Mouse (Mus musculus) heart, postnatal 4 days (tissue): ENCODE measurements at regions not wholly inside any gene's neighbourhood (a gene's known extent, or its start where the extent isn't known, plus 50 kb on each side); places are given as distances from the start of the nearest gene placed in this dataset.

ENCODE experiments used
- DNase-seq: peaks from one replicate; pipeline ENCODE4 v3.0.0; 2021

GRCm38 (mm10) chr13:51975330-51975729 is 128.9 kb downstream of the Gadd45g start:
- peak; percentile 60 for DNase-seq

DNA sequence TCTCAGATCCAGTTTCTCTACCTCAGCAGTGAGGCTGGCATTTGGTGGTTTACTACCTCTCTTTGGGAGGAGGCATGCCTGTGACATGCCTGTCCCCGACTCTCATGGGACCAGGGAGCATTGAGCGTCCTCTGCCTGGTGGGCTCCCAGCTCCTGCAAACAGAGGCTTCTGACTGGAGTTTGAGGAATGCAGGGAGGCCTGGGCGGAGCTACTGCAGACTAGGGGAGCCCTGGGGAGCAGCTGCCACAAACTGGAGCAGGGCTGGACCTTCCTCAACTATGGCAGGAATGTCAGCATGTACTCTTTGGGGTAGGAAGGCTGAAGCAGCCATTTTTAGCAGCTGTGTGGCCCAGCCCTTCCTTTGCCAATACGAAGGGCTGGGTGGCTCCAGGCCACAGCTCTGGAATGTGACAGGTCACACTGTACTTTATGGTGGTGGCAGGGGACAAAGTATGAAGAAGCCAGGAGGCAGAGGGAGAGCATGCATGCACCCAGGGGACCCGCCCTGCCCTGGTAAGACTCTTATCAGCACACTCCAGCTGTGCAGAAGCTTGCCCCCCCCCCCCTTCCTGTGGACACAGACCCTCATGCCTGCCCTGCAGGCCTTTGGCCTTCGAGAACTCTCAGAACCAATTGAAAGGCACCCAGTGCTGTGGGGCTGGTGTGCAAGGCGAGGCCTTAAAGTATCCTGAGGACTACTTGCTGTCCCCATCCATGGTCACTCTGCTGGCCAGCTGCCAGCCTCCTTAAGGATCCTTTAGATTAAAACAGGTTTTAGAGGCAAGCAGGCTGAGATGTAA is 129.5 kb downstream of the Gadd45g start:
- DNase-seq, result peak; percentile 76

DNA sequence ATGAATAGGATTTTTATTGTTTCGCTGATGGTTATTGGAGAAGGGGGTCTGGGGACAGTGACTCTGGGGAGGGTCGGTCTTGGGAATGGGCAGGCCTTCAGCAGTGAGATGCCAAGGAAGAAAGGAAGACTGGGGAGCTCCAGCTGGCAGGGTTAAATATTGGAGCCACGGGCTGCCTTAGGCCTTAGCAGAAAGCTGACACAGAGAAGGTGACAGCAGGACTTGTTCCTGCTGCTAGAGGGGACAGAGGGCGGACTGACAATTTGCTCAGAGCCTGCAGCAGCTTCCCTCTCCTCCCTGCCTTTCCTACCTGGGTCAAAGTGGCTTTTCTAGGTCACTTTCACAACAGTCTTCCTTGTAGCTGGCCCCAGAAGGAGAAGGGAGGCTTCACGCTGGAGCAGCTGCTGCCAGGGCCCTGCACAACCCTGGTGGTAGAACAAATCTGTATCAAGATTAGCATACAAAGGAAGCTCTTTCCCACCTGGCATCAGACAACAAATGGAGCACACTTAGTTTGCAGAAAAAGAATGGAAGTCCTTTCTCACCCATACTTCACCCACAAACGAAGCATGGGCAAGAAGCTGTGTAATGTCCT is 130.2 kb downstream of the Gadd45g start:
- no peak for DNase-seq

- peak; percentile 39 for DNase-seq
Measured at GRCm38 (mm10) chr13:51979301-51979977, 133.0 kb downstream of the Gadd45g start.

GRCm38 (mm10) chr13:51980344-51980743 is 133.9 kb downstream of the Gadd45g start:
- no peak for DNase-seq

- no peak for DNase-seq
Measured at GRCm38 (mm10) chr13:51983002-51983401, 136.5 kb downstream of the Gadd45g start.

DNA sequence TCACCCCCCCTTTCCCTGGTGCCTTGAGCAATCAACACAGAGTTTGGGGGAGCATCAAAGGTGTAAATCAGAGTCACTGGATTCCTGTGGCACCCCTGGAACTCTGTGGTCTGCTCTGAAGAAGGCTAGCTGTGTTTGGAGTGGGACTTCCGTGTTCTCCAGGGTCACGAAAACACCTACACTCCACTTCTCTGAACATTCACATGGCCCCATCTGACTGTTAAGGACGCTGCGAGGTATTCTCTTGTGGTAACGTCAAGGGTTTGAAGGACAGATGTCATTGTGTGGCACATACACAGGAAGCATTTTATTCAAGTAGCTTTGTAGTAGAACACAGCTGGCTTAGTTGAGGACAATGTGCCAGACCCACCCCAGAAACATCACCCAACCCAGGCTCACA is 137.1 kb downstream of the Gadd45g start:
- no peak for DNase-seq

DNA sequence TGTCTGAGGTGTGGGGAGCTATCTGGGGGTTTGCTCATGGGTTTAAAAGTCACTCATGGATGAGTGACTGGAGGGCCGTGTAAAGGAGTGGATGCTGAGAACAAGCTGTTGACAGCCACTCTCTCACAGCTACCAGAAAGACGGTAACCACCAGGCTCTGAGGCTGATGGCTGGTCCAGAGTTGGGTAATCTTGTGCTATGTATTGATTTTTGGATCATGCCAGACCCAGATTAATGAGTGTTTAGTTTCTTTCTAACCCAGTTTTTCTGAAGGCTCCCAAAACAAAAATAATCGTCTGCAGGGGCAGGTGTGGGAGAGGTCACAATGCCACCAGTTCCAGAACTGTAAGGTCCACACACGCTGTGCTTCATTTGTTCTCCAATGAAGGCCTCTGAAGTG is 144.9 kb downstream of the Gadd45g start:
- DNase-seq, result no peak

DNA sequence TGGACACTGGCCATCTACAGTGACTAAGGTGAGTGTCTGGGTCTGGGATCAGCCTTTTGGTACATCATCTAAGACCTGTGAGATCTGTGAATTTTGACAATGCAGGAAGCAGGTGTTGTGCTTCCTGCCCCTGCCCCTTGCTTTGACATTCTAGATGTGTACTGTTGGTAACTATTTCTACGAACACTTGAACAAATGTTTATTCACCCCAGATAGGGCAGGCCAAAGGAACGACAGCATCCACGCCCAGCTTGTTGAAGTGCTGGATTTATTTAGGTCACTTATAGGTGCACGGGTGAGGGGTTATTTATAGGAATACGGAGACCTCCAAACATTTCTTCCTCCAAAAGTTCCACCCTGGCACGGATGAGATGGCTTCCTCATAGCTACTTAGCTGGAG is 146.4 kb downstream of the Gadd45g start:
- DNase-seq, result no peak

DNA sequence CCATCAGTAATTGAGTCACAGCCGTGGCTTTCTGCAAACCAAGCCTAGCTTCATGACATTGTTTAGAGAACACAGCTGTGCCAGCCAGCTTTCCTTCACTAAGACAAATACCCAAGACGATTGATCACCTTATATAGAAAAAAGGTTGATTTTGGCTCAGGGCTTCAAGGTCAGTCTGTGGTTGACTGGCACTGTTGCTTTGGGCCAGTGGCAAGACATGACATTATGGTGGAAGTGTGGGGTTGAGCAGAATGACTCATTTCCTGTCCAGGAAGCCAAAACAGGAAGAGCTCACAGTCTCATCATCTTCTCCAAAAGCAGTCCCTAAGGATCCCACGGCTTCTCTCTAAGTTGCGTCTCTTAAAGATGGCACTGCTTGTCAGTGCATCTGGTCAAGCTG is 149.7 kb downstream of the Gadd45g start:
- no peak for DNase-seq

DNA sequence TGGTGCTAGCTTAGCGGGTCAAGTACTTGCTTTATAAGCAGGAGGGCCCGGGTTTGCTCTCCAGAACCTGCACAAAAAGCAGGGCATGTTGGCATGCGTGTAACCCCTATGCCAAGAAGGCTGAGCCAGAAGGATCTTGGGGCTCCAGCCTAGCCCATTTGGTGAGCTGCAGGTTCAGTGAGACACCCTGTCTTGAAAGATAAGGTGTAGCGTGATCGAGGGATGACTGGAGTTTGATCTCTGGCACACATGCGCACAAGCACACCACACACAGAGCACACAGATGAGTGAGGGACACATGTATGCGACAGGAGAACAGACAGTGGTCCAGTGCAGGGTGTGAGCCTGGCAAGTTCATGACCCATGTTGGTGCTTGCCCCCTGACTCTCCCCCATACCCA is 152.1 kb downstream of the Gadd45g start:
- DNase-seq, result no peak

GRCm38 (mm10) chr13:52001811-52002210 is 155.3 kb downstream of the Gadd45g start:
- DNase-seq, result no peak

- no peak for DNase-seq
Measured at GRCm38 (mm10) chr13:52003946-52004539, 157.6 kb downstream of the Gadd45g start.

DNA sequence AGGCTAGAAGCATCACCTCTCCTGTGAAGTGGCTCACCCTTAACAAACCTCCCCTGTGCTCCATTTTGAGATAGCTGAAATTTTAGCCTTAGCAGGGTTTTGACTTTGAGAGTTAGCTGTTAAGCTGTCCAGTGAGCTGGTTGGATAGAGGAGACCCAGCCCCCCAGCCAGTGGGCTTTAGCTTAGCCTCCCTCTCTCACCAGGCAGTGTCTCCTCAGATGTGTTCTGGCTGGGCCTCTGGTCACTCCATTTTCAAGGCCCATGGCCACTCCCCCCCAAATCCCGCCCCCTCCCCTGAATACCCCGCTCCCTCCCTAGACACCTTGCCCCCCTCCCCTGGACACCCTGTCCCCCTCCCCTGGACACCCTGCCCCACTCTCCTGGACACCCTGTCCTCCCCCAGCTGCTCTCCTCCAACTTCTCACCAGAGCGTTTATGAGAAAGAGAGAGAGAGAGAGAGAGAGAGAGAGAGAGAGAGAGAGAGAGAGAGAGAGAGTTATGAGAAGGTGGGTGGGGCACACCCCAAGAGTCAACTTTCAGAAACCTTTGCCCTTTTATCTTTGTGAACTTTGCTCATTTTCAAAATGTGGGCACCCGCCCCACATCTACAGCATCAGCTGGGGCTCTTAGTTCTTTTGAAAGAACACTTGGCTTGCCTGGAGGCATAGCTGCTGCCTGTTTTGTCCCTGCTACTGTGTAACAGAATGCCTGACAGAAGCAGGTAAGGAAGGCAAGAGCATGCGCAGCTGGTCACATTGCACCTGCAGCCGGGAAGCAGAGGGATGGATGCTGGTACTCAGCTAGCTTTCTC is 161.3 kb downstream of the Gadd45g start:
- no peak for DNase-seq

GRCm38 (mm10) chr13:52009231-52009630 is 162.8 kb downstream of the Gadd45g start:
- no peak for DNase-seq

DNA sequence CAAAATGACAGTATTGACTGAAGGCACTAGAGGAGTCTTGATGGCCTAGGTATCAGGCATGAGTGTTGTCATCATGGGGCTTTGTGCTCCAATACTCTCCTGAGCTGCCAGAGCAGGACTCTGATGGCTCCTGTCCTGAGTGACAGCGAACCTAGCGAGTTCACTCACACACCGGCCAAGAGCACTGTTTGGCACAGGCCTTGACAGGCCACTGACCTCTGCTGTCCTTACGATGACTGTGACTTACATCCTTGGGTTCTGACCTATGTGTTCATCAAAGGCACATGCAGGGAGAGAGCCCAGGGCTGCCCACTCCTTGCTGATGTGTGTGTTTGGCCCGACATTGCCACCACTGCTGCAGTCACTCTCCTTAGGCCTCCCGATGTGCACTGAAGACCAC is 163.3 kb downstream of the Gadd45g start:
- DNase-seq, result no peak

DNA sequence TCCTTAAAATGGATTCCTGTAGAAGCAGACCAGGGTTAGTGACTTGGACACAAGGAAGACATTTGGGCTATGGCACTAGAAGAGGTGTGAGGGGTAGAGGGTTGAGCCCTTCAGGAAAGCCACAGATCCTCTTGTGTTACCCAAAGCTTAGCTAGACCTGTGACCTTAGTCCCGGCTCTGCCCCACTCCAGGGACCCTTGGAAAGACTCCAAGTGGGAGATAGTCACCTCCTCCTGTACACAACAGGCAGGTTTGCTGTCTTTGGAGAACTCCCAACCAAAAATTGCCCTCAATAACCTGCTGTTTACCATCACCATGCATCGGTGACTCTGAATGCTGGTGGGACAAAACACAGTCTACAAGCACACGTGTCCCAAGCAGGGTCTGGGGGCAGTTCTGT is 164.5 kb downstream of the Gadd45g start:
- DNase-seq, result no peak

GRCm38 (mm10) chr13:52013182-52013581 is 166.7 kb downstream of the Gadd45g start:
- no peak for DNase-seq

DNA sequence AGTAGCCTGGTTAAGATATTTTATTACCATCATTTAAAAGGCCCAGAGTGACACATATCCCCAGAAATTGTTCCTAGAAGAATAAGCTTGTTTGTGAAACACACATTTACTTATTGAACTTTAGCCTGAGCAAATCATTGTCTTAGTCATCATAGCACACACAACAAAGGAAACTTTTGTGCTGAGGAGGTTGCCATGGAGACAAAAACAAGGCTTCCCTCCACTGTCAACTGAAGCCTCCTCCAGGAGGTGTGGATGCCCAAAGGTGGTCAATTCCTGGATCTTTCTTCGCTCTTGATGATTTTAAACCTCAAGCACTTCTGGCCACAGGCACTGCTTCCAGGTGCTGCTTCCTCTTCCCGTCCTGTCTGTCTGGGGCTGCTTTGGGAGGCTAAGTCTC is 167.3 kb downstream of the Gadd45g start:
- DNase-seq, result no peak

GRCm38 (mm10) chr13:52014566-52014965 is 168.1 kb downstream of the Gadd45g start:
- no peak for DNase-seq

- DNase-seq, result no peak
Measured at GRCm38 (mm10) chr13:52015066-52015465, 168.6 kb downstream of the Gadd45g start.

GRCm38 (mm10) chr13:52015496-52015895 is 169.0 kb downstream of the Gadd45g start:
- no peak for DNase-seq
